Mouse (Mus musculus): ENCODE measurements around the gene Ntsr2. TPM values are rescaled to one million over a fixed set of nuclear protein-coding genes. Genes with fewer than 3 reads are reported as not detected.

The Ntsr2 gene
- 0.65 and 1.1 TPM in 2 replicates for polyA plus RNA-seq (2015; fragmentation: Nextera tagmentation; extraction: Ambion mirVana)

DNA sequence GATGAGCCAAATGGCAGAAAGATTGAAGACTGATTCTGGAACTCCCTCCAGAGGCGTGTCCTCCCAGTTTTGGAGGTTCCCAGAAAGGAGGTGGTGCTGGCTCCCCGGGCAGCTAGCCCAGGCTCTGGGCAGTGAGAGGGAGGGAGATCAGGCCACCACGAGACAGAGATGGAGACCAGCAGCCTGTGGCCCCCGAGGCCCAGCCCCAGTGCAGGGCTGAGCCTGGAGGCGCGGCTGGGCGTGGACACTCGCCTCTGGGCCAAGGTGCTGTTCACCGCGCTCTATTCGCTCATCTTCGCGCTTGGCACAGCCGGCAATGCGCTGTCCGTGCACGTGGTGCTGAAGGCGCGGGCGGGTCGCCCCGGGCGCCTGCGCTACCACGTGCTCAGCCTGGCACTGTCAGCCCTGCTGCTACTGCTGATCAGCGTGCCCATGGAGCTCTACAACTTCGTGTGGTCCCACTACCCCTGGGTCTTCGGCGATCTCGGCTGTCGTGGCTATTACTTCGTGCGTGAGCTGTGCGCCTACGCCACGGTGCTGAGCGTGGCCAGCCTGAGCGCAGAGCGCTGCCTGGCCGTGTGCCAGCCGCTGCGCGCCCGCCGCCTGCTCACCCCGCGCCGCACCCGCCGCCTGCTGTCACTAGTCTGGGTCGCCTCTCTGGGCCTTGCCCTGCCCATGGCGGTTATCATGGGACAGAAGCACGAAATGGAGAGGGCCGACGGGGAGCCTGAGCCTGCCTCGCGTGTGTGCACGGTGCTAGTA is at the start of gene Ntsr2:
Gene Ntsr2 (plus strand): TSS at position 51 of the 762 bp plus-strand sequence.
- Histone ChIP-seq H3K4me2 (peak within 1 kb of the TSS; percentile 74), H3K4me3 (peak within 1 kb of the TSS; percentile 41), H3K9me3 (no peaks in the 10 kb centered on the region), H3K27me3 (peaks cover 50% of the 10 kb centered on the region), H3K27ac (no peak within 1 kb of the TSS), H3K4me1 (replicated peaks) (peaks cover 14% of the 10 kb centered on the region), H3K9ac (peak within 1 kb of the TSS; percentile 58), H3K36me3 (no peaks in the 10 kb centered on the region)
- WGBS: 7% methylated on average over 57 of the region's 58 CpGs
- ATAC-seq (ENCODE audit: low FRiP score): peak; percentile 91

GRCm38 (mm10) chr12:16605624-16606023 is 47.6 kb upstream of the Ntsr2 start:
- Histone ChIP-seq H3K9me3 (no peaks in the 10 kb centered on the region), H3K27me3 (no peaks in the 10 kb centered on the region), H3K36me3 (no peaks in the 10 kb centered on the region), H3K4me3 (no peak overlapping the region), H3K27ac (no peak overlapping the region), H3K4me1 (replicated peaks) (no peaks in the 10 kb centered on the region), H3K9ac (no peak overlapping the region), H3K4me2 (no peak overlapping the region)
- no peak for ATAC-seq (ENCODE audit: low FRiP score)
- WGBS: 68% methylated on average over 5 of the region's 5 CpGs

DNA sequence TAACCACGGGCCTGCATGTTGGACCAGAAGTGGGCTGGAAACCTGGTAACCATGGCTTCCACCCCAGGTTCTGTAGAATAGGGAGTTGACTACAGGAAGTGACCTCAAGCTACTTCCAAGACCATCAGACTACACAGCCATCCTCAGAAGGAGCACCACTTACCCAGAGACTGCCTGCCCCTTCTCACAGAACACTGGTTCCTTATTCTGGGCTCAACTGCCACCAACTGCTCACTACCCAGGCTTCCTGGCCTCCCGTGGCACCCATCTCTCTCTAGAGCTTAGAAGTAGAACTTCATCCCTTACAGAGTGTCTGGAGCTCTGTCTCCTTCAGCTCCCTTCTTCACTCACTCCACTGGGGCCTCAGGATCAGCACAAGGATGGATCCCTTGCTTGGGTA is 42.2 kb upstream of the Ntsr2 start, which contains the start of gene Lpin1:
Gene Lpin1 (minus strand): TSS at position 31 of the 400 bp plus-strand sequence.
- no peak within 1 kb of the TSS for H3K27ac ChIP-seq
- 92% methylated on average over 2 of the region's 2 CpGs for WGBS

GRCm38 (mm10) chr12:16614556-16614955 is 38.6 kb upstream of the Ntsr2 start:
- Histone ChIP-seq H3K4me3 (no peak overlapping the region), H3K27me3 (0 out of 2 replicates have a peak, but pooled peaks cover 3% of the 10 kb centered on the region), H3K4me1 (replicated peaks) (peaks cover 14% of the 10 kb centered on the region), H3K9ac (no peak overlapping the region), H3K9me3 (no peaks in the 10 kb centered on the region), H3K27ac (no peak overlapping the region), H3K4me2 (no peak overlapping the region), H3K36me3 (no peaks in the 10 kb centered on the region)
- ATAC-seq (ENCODE audit: low FRiP score): no peak
- 71% methylated on average over 3 of the region's 3 CpGs for WGBS

More for the DNA sequence above, 42.2 kb upstream of the Ntsr2 start, which contains the start of gene Lpin1:
- Histone ChIP-seq H3K4me1 (replicated peaks) (no peaks in the 10 kb centered on the region), H3K36me3 (no peaks in the 10 kb centered on the region), H3K9me3 (no peaks in the 10 kb centered on the region), H3K4me2 (no peak within 1 kb of the TSS), H3K27me3 (no peaks in the 10 kb centered on the region), H3K9ac (no peak within 1 kb of the TSS), H3K4me3 (no peak within 1 kb of the TSS)
- no peak for ATAC-seq (ENCODE audit: low FRiP score)

DNA sequence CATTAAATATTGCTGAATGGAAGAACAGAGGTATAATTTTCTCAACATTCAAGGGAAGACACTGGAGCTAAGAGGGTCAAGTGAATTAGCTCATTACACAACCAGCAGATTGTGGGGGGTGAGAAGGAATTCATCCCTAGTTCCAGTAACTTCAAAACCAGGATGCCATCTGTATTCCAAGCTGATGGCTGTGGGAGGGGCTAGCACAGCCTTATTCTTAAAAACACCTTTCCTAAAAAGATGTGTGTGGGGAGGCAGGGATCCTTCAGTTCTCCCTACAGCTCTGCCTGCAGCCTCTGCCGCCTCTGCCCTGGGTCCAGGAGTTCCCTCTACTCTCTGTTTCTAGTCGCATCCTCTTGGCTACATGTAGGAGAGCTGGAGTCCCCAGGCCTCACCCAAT is 37.4 kb upstream of the Ntsr2 start:
- H3K9me3 ChIP-seq: no peaks in the 10 kb centered on the region
- no peaks in the 10 kb centered on the region for H3K36me3 ChIP-seq
- WGBS: 86% methylated on average over 2 of the region's 2 CpGs
- H3K27me3 ChIP-seq: 0 out of 2 replicates have a peak, but pooled peaks cover 3% of the 10 kb centered on the region
- H3K9ac ChIP-seq: no peak overlapping the region
- ATAC-seq (ENCODE audit: low FRiP score): no peak
- H3K27ac ChIP-seq: no peak overlapping the region
- peaks cover 17% of the 10 kb centered on the region for H3K4me1 ChIP-seq (replicated peaks)
- H3K4me3 ChIP-seq: no peak overlapping the region
- no peak overlapping the region for H3K4me2 ChIP-seq

DNA sequence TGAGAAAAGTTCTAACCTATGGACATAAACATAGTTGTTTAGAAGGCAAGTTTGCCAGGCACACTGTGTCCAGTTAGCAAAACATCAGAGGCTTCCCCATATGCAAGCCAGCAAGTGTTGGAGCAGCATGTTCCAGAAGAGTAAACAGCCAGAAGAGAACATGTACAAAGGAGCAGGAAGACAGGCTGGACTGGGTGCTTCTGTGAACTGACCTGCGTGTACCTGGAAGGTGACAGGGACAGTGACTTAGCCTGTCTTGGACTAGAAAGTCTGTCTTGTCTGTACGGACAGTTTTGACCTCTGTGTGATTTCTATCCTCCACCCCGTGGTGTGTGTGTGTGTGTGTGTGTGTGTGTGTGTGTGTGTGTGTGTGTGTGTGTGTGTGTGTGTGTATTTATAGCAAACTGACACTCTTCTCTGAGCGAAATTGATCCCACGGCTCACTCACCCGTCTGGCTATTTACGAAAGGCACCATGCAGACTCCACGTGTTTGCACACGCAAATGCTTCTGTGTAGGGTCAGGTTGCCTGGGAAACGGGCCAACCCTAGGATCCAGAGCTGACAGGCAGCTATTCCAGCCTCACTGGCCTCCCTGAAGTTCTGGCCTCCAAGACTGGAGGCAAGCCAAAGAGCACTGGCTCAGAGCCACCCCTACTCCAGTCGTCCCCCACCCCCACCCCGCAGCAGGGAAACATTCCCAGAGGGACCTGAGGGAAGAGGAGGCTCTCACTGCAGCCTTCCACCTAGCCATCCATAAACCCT is 34.5 kb upstream of the Ntsr2 start:
- 0 out of 2 replicates have a peak, but pooled peaks cover 3% of the 10 kb centered on the region for H3K27me3 ChIP-seq
- peak; percentile 83 for ATAC-seq (ENCODE audit: low FRiP score)
- 0 out of 2 replicates have a peak overlapping the region, but pooled peaks have one; percentile 6 for H3K4me2 ChIP-seq
- no peak overlapping the region for H3K4me3 ChIP-seq
- H3K9me3 ChIP-seq: no peaks in the 10 kb centered on the region
- WGBS: 14% methylated on average over 12 of the region's 12 CpGs
- peaks cover 17% of the 10 kb centered on the region for H3K4me1 ChIP-seq (replicated peaks)
- H3K27ac ChIP-seq: peak overlapping the region; percentile 48
- H3K36me3 ChIP-seq: no peaks in the 10 kb centered on the region
- no peak overlapping the region for H3K9ac ChIP-seq

DNA sequence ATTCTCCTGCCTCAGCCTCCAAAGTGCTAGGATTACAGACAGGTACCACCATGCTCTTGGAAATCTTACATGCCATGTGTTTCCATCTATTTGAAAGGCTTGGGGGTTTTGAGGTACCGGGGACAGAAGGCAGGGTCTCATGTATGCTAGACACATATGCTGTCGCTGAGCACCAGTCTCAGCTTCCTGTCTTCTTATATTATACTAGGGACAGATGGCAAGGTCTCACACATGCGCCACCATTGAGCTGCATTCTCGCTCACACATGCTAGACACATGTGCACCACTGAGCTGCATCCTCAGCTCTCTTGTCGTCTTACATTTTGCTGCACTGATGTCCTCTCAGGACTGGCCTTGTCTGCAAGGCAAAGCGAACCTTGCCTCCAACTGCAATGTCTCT is 33.7 kb upstream of the Ntsr2 start:
- Histone ChIP-seq H3K36me3 (no peaks in the 10 kb centered on the region), H3K9me3 (no peaks in the 10 kb centered on the region), H3K27me3 (0 out of 2 replicates have a peak, but pooled peaks cover 3% of the 10 kb centered on the region), H3K4me2 (no peak overlapping the region), H3K27ac (no peak overlapping the region), H3K9ac (no peak overlapping the region), H3K4me1 (replicated peaks) (peaks cover 17% of the 10 kb centered on the region), H3K4me3 (no peak overlapping the region)
- ATAC-seq (ENCODE audit: low FRiP score): no peak
- 71% methylated on average over 6 of the region's 6 CpGs for WGBS

DNA sequence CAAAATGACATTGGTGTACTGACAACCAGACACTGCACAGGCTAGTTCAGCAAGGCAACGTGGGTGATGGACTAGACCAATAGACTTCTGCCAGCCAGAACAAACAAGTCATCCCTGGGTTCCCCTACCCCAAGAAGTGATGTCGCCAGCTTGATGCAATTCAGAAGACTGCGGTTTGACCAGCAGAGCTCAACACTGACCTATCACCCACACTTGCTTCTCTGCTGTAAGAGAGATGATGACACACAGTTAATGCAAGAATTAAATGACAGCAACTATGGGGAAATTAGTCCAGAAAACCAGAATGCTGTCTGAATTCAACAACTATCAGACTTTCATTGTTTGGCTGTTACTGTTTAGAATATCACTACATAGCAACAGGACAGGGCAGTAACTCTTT is 33.0 kb upstream of the Ntsr2 start:
- H3K36me3 ChIP-seq: no peaks in the 10 kb centered on the region
- no peak overlapping the region for H3K27ac ChIP-seq
- peaks cover 17% of the 10 kb centered on the region for H3K4me1 ChIP-seq (replicated peaks)
- no peak overlapping the region for H3K9ac ChIP-seq
- no peak overlapping the region for H3K4me2 ChIP-seq
- no peak overlapping the region for H3K4me3 ChIP-seq
- 0 out of 2 replicates have a peak, but pooled peaks cover 3% of the 10 kb centered on the region for H3K27me3 ChIP-seq
- ATAC-seq (ENCODE audit: low FRiP score): no peak
- 81% methylated on average over 3 of the region's 3 CpGs for WGBS
- no peaks in the 10 kb centered on the region for H3K9me3 ChIP-seq

GRCm38 (mm10) chr12:16630152-16630865 is 22.9 kb upstream of the Ntsr2 start:
- no peak overlapping the region for H3K4me3 ChIP-seq
- no peaks in the 10 kb centered on the region for H3K9me3 ChIP-seq
- no peaks in the 10 kb centered on the region for H3K27me3 ChIP-seq
- H3K36me3 ChIP-seq: no peaks in the 10 kb centered on the region
- H3K4me1 ChIP-seq (replicated peaks): no peaks in the 10 kb centered on the region
- no peak for ATAC-seq (ENCODE audit: low FRiP score)
- H3K27ac ChIP-seq: no peak overlapping the region
- H3K4me2 ChIP-seq: no peak overlapping the region
- 65% methylated on average over 7 of the region's 7 CpGs for WGBS
- H3K9ac ChIP-seq: no peak overlapping the region

GRCm38 (mm10) chr12:16630866-16631185 is 22.4 kb upstream of the Ntsr2 start:
- no peak for ATAC-seq (ENCODE audit: low FRiP score)
- H3K36me3 ChIP-seq: no peaks in the 10 kb centered on the region
- no peak overlapping the region for H3K27ac ChIP-seq
- H3K27me3 ChIP-seq: no peaks in the 10 kb centered on the region
- no peaks in the 10 kb centered on the region for H3K4me1 ChIP-seq (replicated peaks)
- no peak overlapping the region for H3K4me2 ChIP-seq
- no peaks in the 10 kb centered on the region for H3K9me3 ChIP-seq
- 100% methylated on average over 1 of the region's 1 CpGs for WGBS
- H3K4me3 ChIP-seq: no peak overlapping the region
- H3K9ac ChIP-seq: no peak overlapping the region

GRCm38 (mm10) chr12:16631423-16631822 is 21.8 kb upstream of the Ntsr2 start:
- H3K4me2 ChIP-seq: no peak overlapping the region
- no peaks in the 10 kb centered on the region for H3K36me3 ChIP-seq
- no peak overlapping the region for H3K4me3 ChIP-seq
- no peak overlapping the region for H3K27ac ChIP-seq
- no peak overlapping the region for H3K9ac ChIP-seq
- no peaks in the 10 kb centered on the region for H3K4me1 ChIP-seq (replicated peaks)
- 79% methylated on average over 2 of the region's 2 CpGs for WGBS
- no peaks in the 10 kb centered on the region for H3K9me3 ChIP-seq
- no peak for ATAC-seq (ENCODE audit: low FRiP score)
- no peaks in the 10 kb centered on the region for H3K27me3 ChIP-seq

GRCm38 (mm10) chr12:16633235-16633634 is 19.9 kb upstream of the Ntsr2 start:
- H3K36me3 ChIP-seq: no peaks in the 10 kb centered on the region
- no peak overlapping the region for H3K4me2 ChIP-seq
- no peak overlapping the region for H3K27ac ChIP-seq
- 79% methylated on average over 6 of the region's 6 CpGs for WGBS
- no peak overlapping the region for H3K9ac ChIP-seq
- H3K4me3 ChIP-seq: no peak overlapping the region
- no peaks in the 10 kb centered on the region for H3K9me3 ChIP-seq
- no peaks in the 10 kb centered on the region for H3K27me3 ChIP-seq
- no peak for ATAC-seq (ENCODE audit: low FRiP score)
- no peaks in the 10 kb centered on the region for H3K4me1 ChIP-seq (replicated peaks)

Measured in hindbrain, embryonic 13.5 days (tissue).